Mouse (Mus musculus) heart, postnatal 0 days (tissue): ENCODE data around the gene Tymp.

Experiments
- CTCF ChIP-seq: IDR thresholded peaks from 2 replicates; pipeline ENCODE4 v1.5.1; 2016; ENCODE audit warnings: antibody characterized with exemption, control low read depth, low read depth
- EP300 ChIP-seq: IDR thresholded peaks from 2 replicates; pipeline ENCODE4 v1.6.1; 2016; ENCODE audit warnings: antibody characterized with exemption, low read depth

- TF ChIP-seq CTCF (no peak), EP300 (no peak)
Observed at GRCm38 (mm10) chr15:89334774-89335537, 41.9 kb downstream of the Tymp start.
